Mouse (Mus musculus) ES-Bruce4 (cell line): ENCODE results near the gene Pgls.

Experiments used
- CTCF ChIP-seq: IDR thresholded peaks from one replicate; pipeline ENCODE4 v1.8.1; 2011; ENCODE audit warnings: low read depth, low read length
- EP300 ChIP-seq: IDR thresholded peaks from 2 replicates; pipeline ENCODE4 v1.6.1; 2011; ENCODE audit warnings: low read depth, low read length; ENCODE audit not compliant: insufficient read depth
- POLR2A ChIP-seq: IDR thresholded peaks from one replicate; pipeline ENCODE4 v1.8.1; 2011; ENCODE audit warnings: low read length; ENCODE audit not compliant: insufficient read depth

DNA sequence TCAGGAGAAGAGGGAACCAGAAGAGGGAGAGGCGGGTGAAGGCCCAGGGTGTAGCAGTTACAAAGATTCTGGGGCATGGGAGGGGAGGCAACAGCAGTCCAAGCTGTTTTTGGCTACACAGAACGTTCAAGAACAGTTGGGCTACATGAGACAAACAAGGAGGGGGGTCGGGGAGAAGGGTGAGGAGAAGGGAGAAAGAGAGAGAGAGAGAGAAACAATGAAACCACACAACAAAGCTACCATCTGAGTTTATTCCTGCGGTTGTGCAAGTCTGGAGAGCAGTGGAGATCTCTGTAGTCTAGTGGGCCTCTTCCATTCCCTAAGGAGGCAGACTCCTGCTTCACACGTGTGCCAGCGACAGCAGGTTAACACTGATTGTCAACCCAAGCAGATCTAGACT lies 38.0 kb upstream of the Pgls start:
- no peak for TF ChIP-seq POLR2A
- no peak for TF ChIP-seq CTCF
- no peak for TF ChIP-seq EP300
